ENCODE assay signal across 11 mouse cellular contexts in genomic region chr9:52027257-52028020, GRCm38 (mm10). TPM values are rescaled to one million over a fixed set of nuclear protein-coding genes. Genes with fewer than 3 reads are reported as not detected.
A peak's percentile ranks its signal among the peaks of the same experiment; 100 is the strongest.
DNase-seq lines count a peak whose midpoint lies in the region; ATAC-seq and TF ChIP-seq lines count a peak whose summit lies in the region.
"Had no signal": no experiment of that assay in that cellular context is flagged by ENCODE, and none has a peak within 500 bp of the region (broad histone marks: within the 10 kb centered on the region; RNA-seq: fewer than 3 reads in every experiment).

No protein-coding gene starts in this region.

- intact Hi-C loops in heart, postnatal 36 days (cut with DNase I): loop anchor here (2.0 kb wide), 1 partner anchor 21 kb away; no protein-coding TSS in a partner anchor
- intact Hi-C loops in left cerebral cortex, postnatal 4 days (cut with DNase I): no loop called here

- no peak for TF ChIP-seq EP300 in liver, embryonic 14.5 days (IDR thresholded peaks at IDR 0.05; ENCODE audit: low read depth)

- no peak for TF ChIP-seq CTCF in liver, embryonic 14.5 days (IDR thresholded peaks at IDR 0.05; ENCODE audit: low read depth)

- H3K4me2 ChIP-seq in liver, embryonic 14.5 days (ENCODE audit: low read depth): no peak overlapping the region
- H3K4me2 ChIP-seq: embryonic facial prominence, embryonic 15.5 days had no signal

- peaks cover 3 to 6% of the 10 kb centered on the region in 2 experiments; a peak in 2 of 4 replicates for H3K4me1 ChIP-seq in liver, embryonic 14.5 days (replicated peaks; ENCODE audit: control insufficient read depth in 2 of 2, insufficient read depth in 2 of 2, low read length in 1 of 2)
- H3K4me1 ChIP-seq: embryonic facial prominence, embryonic 15.5 days had no signal

- no peak overlapping the region for H3K9ac ChIP-seq in liver, embryonic 14.5 days (replicated peaks)
- H3K9ac ChIP-seq: embryonic facial prominence, embryonic 15.5 days had no signal

- H3K36me3 ChIP-seq in liver, embryonic 14.5 days (replicated peaks; ENCODE audit: control insufficient read depth, insufficient read depth, low read depth): no peaks in the 10 kb centered on the region
- H3K36me3 ChIP-seq: embryonic facial prominence, embryonic 15.5 days; G1E had no signal

- no peaks in the 10 kb centered on the region for H3K27me3 ChIP-seq in liver, embryonic 14.5 days (ENCODE audit: control insufficient read depth, insufficient read depth, low read length)
- H3K27me3 ChIP-seq: embryonic facial prominence, embryonic 15.5 days had no signal

- peak; percentile 7 for DNase-seq in ZHBTc4 (ENCODE audit: low read depth, low spot score)
- DNase-seq in embryo, embryonic 10 days (ENCODE audit: low spot score): peak; percentile 54
- DNase-seq in heart, postnatal 36 days: peak; percentile 25 to 37
- DNase-seq in liver, embryonic 14.5 days (ENCODE audit: low read depth in 3 of 3, low spot score in 3 of 3): no peak
- DNase-seq in left cerebral cortex, postnatal 4 days: no peak
- DNase-seq in left cerebral cortex, adult 11 months (ENCODE audit: low spot score): no peak
- DNase-seq: thymus, postnatal 36 days had no signal

- no peaks in the 10 kb centered on the region for H3K9me3 ChIP-seq in liver, embryonic 14.5 days (ENCODE audit: control insufficient read depth, low read length)
- H3K9me3 ChIP-seq: embryonic facial prominence, embryonic 15.5 days; G1E had no signal

- 0 out of 2 replicates have a peak, but pooled peaks have one; percentile 28 for ATAC-seq in liver, embryonic 14.5 days (ENCODE audit: insufficient read depth)
- ATAC-seq in erythroid progenitor cell, adult 5-6 weeks (replicated peaks; ENCODE audit: low FRiP score, poor library complexity, severe bottlenecking): no peak
- ATAC-seq in megakaryocyte, adult 5-6 weeks (ENCODE audit: poor library complexity, severe bottlenecking): no peak

- no peak overlapping the region for H3K4me3 ChIP-seq in liver, embryonic 14.5 days (ENCODE audit: insufficient read depth in 1 of 2, low read depth in 2 of 2, low read length in 2 of 2)
- H3K4me3 ChIP-seq: embryonic facial prominence, embryonic 15.5 days had no signal

- no peak overlapping the region for H3K27ac ChIP-seq in liver, embryonic 14.5 days
- H3K27ac ChIP-seq: embryonic facial prominence, embryonic 15.5 days had no signal

- 48% methylated on average over 5 of the region's 5 CpGs for WGBS in liver, embryonic 14.5 days (ENCODE audit: insufficient replicate concordance)

RNA-seq across cellular contexts. Expression of gene Rdx, which starts 19.5 kb away (rescaled TPM):
- total RNA-seq in heart, postnatal 36 days (2021): 10 to 100 TPM; 90.7 to 91.9 TPM
- 18.2 and 28.0 TPM in 2 replicates for polyA plus RNA-seq in liver, embryonic 14.5 days (2012; rRNA removed)
- polyA plus RNA-seq in liver, embryonic 14.5 days (2014; fragmentation: Nextera tagmentation; extraction: Ambion mirVana): 69.6 and 72.5 TPM in 2 replicates
- total RNA-seq in erythroid progenitor cell, adult 5-6 weeks (2015; ENCODE audit: low replicate concordance): 45.0 and 51.1 TPM in 2 replicates
- total RNA-seq in erythroid progenitor cell, adult 5-6 weeks (2017; ENCODE audit: low replicate concordance): 79.0 and 85.2 TPM in 2 replicates
- 10 to 100 TPM; 58.4 to 71.4 TPM for total RNA-seq in left cerebral cortex, postnatal 4 days (2021)
- total RNA-seq in megakaryocyte, adult 5-6 weeks (2015): 62.7 and 69.8 TPM in 2 replicates
- total RNA-seq in megakaryocyte, adult 5-6 weeks (2017): 164 and 165 TPM in 2 replicates

Comparison
In these comparisons a context has a peak if more than half of its experiments do, and no peak if none do; other contexts are left out.
1. DNase-seq: peak in ZHBTc4 (single experiment), embryo, embryonic 10 days (single experiment) and heart, postnatal 36 days (2 of 2); none in liver, embryonic 14.5 days (0 of 3), left cerebral cortex, postnatal 4 days (single experiment) and left cerebral cortex, adult 11 months (single experiment).